Mouse (Mus musculus): ENCODE data around the gene Hist1h1d. TPM values are rescaled to one million over a fixed set of nuclear protein-coding genes. Genes with fewer than 3 reads are reported as not detected.
"Not testable (repeated sequence)": the region's sequence is repeated elsewhere in the genome, so short reads cannot be mapped to it uniquely, and the experiment has no call there.

The Hist1h1d gene
- polyA plus RNA-seq, 1 experiment from 2014 or later: 0.86 TPM

DNA sequence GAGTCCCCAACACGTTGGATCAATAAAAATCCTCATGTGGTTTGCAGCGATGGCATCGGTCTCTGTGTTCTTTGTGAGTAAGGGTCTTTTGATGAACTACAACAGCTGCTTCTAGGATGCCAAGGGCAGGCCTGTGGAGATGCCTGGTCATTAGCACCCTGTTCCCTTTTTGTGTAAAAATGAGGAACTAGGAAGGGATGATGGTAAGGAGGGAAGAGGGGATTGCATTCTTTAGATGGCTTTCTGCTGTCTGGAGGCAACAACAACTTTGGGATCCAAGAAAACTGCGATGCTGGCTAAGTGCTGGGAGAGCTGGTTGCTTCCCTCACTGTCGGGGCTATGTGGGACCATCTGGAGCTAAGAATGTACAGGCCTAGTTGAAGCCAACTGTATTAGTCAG lies 14.8 kb upstream of the Hist1h1d start:
- 78% methylated on average over 5 of the region's 5 CpGs for WGBS

DNA sequence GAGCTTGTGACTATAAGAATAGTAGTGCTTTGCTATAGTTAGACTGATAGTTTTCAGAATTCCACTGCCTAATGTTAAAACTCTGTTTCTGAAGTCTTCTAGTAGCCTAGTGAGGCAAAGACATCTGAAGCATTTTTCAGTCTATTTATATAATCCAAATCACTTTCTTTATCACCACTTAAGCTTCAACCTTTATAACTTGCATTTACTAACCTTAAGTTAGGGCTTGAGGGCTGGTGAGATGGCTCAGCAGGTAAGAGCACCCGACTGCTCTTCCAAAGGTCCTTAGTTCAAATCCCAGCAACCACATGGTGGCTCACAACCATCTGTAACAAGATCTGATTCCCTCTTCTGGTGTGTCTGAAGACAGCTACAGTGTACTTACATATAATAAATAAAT lies 13.2 kb upstream of the Hist1h1d start:
- H3K4me2 ChIP-seq; H3K9ac ChIP-seq; H3K27ac ChIP-seq; H3K9me3 ChIP-seq; ATAC-seq (ENCODE audit: borderline replicate concordance, extremely low read depth, low FRiP score, low TSS enrichment); H3K4me3 ChIP-seq; H3K27me3 ChIP-seq; H3K36me3 ChIP-seq: not testable (repeated sequence)
- H3K4me1 ChIP-seq: peaks cover 17% of the 10 kb centered on the region
- WGBS: 55% methylated on average over 1 of the region's 1 CpGs

More for the DNA sequence above, 14.8 kb upstream of the Hist1h1d start:
- Histone ChIP-seq H3K4me2 (no peak overlapping the region), H3K36me3 (no peaks in the 10 kb centered on the region), H3K4me1 (peaks cover 22% of the 10 kb centered on the region), H3K9ac (no peak overlapping the region), H3K27ac (no peak overlapping the region), H3K27me3 (no peaks in the 10 kb centered on the region), H3K9me3 (no peaks in the 10 kb centered on the region), H3K4me3 (no peak overlapping the region)
- no peak for ATAC-seq (ENCODE audit: borderline replicate concordance, extremely low read depth, low FRiP score, low TSS enrichment)

DNA sequence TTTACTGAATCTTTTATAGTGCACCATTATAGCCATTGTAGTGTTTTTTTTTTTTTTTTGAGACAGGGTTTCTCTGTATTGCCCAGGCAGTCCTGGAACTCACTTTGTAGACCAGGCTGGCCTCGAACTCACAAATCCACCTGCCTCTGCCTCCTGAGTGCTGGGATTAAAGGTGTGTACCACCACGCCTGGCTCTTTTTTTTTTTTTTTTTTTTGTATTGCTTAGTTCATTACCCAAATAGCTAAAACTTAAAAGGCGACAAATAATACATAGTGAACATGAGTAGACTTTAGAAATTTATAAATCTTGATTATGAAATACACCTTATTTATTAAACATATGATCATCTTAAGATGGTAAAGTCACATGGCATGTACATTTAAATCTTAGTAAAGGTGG lies 11.6 kb upstream of the Hist1h1d start:
- no peak for ATAC-seq (ENCODE audit: borderline replicate concordance, extremely low read depth, low FRiP score, low TSS enrichment)
- H3K27ac ChIP-seq: no peak overlapping the region
- WGBS: 70% methylated on average over 3 of the region's 3 CpGs
- no peaks in the 10 kb centered on the region for H3K36me3 ChIP-seq
- H3K4me2 ChIP-seq: no peak overlapping the region
- H3K4me1 ChIP-seq: peaks cover 12% of the 10 kb centered on the region
- H3K9ac ChIP-seq: no peak overlapping the region
- no peaks in the 10 kb centered on the region for H3K27me3 ChIP-seq
- H3K9me3 ChIP-seq: no peaks in the 10 kb centered on the region
- no peak overlapping the region for H3K4me3 ChIP-seq

- Histone ChIP-seq H3K4me2 (peak overlapping the region; percentile 67), H3K27ac (peak overlapping the region; percentile 93), H3K9ac (peak overlapping the region; percentile 58), H3K4me3 (peak overlapping the region; percentile 49)
- H3K36me3 ChIP-seq; H3K27me3 ChIP-seq; H3K9me3 ChIP-seq; H3K4me1 ChIP-seq; ATAC-seq (ENCODE audit: borderline replicate concordance, extremely low read depth, low FRiP score, low TSS enrichment): not testable (repeated sequence)
- WGBS: 5% methylated on average over 3 of the region's 3 CpGs
Measured at GRCm38 (mm10) chr13:23542225-23542980, 10.7 kb upstream of the Hist1h1d start.

DNA sequence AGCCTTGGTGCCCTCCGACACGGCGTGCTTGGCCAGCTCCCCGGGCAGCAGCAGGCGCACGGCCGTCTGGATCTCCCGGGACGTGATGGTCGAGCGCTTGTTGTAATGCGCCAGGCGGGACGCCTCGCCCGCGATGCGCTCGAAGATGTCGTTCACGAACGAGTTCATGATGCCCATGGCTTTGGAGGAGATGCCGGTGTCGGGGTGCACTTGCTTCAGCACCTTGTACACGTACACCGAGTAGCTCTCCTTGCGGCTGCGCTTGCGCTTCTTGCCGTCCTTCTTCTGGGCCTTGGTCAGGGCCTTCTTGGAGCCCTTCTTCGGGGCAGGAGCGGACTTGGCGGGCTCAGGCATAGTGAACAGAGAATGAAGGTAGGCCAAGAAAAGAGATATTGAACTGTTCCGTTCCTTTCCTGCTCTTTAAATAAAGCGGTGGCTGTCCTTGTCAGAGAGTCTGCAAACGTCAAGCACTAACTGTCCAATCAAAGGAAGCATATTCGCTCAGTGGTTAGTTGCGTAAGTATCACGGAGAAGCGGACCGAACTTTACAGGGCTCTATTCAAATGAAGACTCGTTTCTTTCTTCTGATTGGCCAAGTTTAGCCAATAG lies 10.0 kb upstream of the Hist1h1d start, which contains the start of gene Hist1h2bh:
Gene Hist1h2bh (minus strand): TSS at position 394 of the 609 bp plus-strand sequence.
- under 1% methylated on average over 36 of the region's 42 CpGs for WGBS
- Histone ChIP-seq H3K27ac (peak within 1 kb of the TSS; percentile 93), H3K9ac (peak within 1 kb of the TSS; percentile 58), H3K4me3 (peak within 1 kb of the TSS; percentile 49), H3K4me2 (peak within 1 kb of the TSS; percentile 67)
- H3K36me3 ChIP-seq, H3K4me1 ChIP-seq, H3K9me3 ChIP-seq, H3K27me3 ChIP-seq: not testable (repeated sequence)
- peak; percentile 96 for ATAC-seq (ENCODE audit: borderline replicate concordance, extremely low read depth, low FRiP score, low TSS enrichment)

- H3K27me3 ChIP-seq: no peaks in the 10 kb centered on the region
- H3K4me1 ChIP-seq: peaks cover 3% of the 10 kb centered on the region; the same call in 1 of the 2 replicates
- ATAC-seq (ENCODE audit: borderline replicate concordance, extremely low read depth, low FRiP score, low TSS enrichment): peak; percentile 92
- peak within 1 kb of the TSS; percentile 67 for H3K4me2 ChIP-seq
- peak within 1 kb of the TSS; percentile 58 for H3K9ac ChIP-seq
- under 1% methylated on average over 24 of the region's 45 CpGs for WGBS
- H3K36me3 ChIP-seq: no peaks in the 10 kb centered on the region
- H3K9me3 ChIP-seq: no peaks in the 10 kb centered on the region
- peak within 1 kb of the TSS; percentile 49 for H3K4me3 ChIP-seq
- H3K27ac ChIP-seq: peak within 1 kb of the TSS; percentile 93
Measured at GRCm38 (mm10) chr13:23543965-23544786, 8.9 kb upstream of the Hist1h1d start, which contains the start of gene Hist1h3f. Hist1h3f (plus strand) TSS chr13:23544052.

- not testable (repeated sequence) for H3K36me3 ChIP-seq, H3K9me3 ChIP-seq, H3K4me1 ChIP-seq, H3K27me3 ChIP-seq
- WGBS: 2% methylated on average over 11 of the region's 14 CpGs
- Histone ChIP-seq H3K4me3 (peak overlapping the region; percentile 49), H3K4me2 (peak overlapping the region; percentile 67), H3K9ac (peak overlapping the region; percentile 49), H3K27ac (peak overlapping the region; percentile 93)
- peak; percentile 2; the same call in 1 of the 2 replicates for ATAC-seq (ENCODE audit: borderline replicate concordance, extremely low read depth, low FRiP score, low TSS enrichment)
Measured at GRCm38 (mm10) chr13:23544787-23545120, 8.3 kb upstream of the Hist1h1d start.

DNA sequence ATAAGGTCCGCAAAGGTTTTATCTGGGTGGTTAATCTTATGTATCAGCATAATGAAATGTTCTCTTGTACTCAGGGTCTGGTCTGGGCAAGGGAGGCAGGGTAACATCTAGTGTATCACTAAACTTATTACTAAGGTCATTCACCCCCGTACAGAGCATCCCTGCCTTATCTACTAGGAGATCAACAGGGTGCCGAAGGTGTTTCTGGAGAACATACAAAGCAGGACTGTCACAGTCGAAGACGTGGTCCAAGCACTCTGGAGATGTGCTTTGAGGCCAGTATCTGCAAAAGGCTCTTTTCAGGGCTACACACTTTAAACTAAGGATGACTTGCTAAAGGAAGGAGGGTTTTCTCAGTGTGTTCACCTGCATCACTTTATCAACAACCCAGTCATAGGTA lies 6.4 kb upstream of the Hist1h1d start:
- Histone ChIP-seq H3K9me3 (no peaks in the 10 kb centered on the region), H3K4me2 (no peak overlapping the region)

GRCm38 (mm10) chr13:23550761-23551145 lies 2.3 kb upstream of the Hist1h1d start:
- H3K27ac ChIP-seq: peak overlapping the region; percentile 93
- no peaks in the 10 kb centered on the region for H3K9me3 ChIP-seq
- H3K4me1 ChIP-seq: peaks cover 10% of the 10 kb centered on the region
- H3K27me3 ChIP-seq: no peaks in the 10 kb centered on the region
- WGBS: 10% methylated on average over 3 of the region's 3 CpGs
- H3K4me3 ChIP-seq: peak overlapping the region; percentile 48
- H3K9ac ChIP-seq: peak overlapping the region; percentile 54
- ATAC-seq (ENCODE audit: borderline replicate concordance, extremely low read depth, low FRiP score, low TSS enrichment): no peak
- H3K36me3 ChIP-seq: no peaks in the 10 kb centered on the region
- H3K4me2 ChIP-seq: peak overlapping the region; percentile 62

More for the DNA sequence above, 6.4 kb upstream of the Hist1h1d start:
- no peak overlapping the region for H3K9ac ChIP-seq
- H3K27me3 ChIP-seq: no peaks in the 10 kb centered on the region
- WGBS: 53% methylated on average over 5 of the region's 5 CpGs
- no peak for ATAC-seq (ENCODE audit: borderline replicate concordance, extremely low read depth, low FRiP score, low TSS enrichment)
- 0 out of 2 replicates have a peak overlapping the region, but pooled peaks have one; percentile 37 for H3K27ac ChIP-seq
- H3K36me3 ChIP-seq: no peaks in the 10 kb centered on the region
- H3K4me1 ChIP-seq: peaks cover 6% of the 10 kb centered on the region; the same call in 1 of the 2 replicates
- H3K4me3 ChIP-seq: no peak overlapping the region

DNA sequence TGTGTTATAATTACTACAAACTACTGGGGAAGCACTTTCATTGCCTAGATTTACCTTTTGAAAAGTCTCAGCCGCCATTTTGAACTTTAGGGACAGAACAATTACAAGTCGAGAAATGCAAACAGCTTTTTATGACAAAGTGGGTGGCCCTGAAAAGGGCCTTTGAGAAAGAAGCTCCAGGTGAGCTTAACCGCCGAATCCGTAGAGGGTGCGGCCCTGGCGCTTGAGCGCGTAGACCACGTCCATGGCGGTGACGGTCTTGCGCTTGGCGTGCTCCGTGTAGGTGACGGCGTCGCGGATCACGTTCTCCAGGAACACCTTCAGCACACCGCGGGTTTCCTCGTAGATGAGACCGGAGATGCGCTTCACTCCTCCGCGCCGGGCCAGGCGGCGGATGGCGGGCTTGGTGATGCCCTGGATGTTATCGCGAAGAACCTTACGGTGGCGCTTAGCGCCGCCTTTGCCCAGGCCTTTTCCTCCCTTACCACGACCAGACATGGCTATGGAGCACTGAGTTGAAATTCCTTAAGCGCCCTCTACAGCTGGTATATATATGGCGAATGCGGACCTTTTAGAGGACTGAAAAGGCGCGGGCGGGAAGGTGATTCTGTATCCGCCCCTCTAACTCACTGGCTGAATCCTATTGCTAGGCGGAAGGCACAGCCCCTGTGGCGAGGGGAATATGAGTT lies 1.8 kb upstream of the Hist1h1d start, which contains the start of gene Hist1h4f:
Gene Hist1h4f (minus strand): TSS at position 503 of the 689 bp plus-strand sequence.
- peak within 1 kb of the TSS; percentile 48 for H3K4me3 ChIP-seq
- peak within 1 kb of the TSS; percentile 93 for H3K27ac ChIP-seq
- peak within 1 kb of the TSS; percentile 62 for H3K4me2 ChIP-seq
- under 1% methylated on average over 47 of the region's 47 CpGs for WGBS
- peak within 1 kb of the TSS; percentile 54 for H3K9ac ChIP-seq
- peak; percentile 81 for ATAC-seq (ENCODE audit: borderline replicate concordance, extremely low read depth, low FRiP score, low TSS enrichment)
- H3K4me1 ChIP-seq, H3K9me3 ChIP-seq, H3K36me3 ChIP-seq, H3K27me3 ChIP-seq: not testable (repeated sequence)
